Mouse (Mus musculus): ENCODE measurements around the gene Foxn3. TPM values are rescaled to one million over a fixed set of nuclear protein-coding genes. Genes with fewer than 3 reads are reported as not detected.

The Foxn3 gene
- total and polyA plus RNA-seq, 3 experiments, result 9.7 to 26.8 (median 11.0) TPM

DNA sequence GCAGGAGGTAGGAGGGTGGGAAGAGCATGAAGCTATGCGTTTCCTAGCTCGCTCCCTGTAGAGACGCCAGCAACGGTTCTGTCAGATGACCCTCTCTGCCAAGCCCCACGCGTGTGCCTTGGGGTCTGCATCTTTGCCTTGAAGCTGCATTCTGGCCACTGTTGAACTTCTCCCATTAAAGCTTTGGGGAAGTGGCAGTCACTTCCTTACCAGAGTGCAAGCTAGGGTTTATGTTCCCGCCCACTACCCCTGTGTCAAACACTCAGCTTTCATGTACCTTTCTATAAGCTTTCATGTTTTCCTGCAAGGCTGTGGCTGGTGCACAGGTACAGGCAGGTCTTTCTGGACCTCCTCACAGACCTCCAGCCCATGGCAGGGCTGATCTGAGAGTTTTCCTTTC, 409.2 kb downstream of the Foxn3 start:
- no peak overlapping the region for H3K4me2 ChIP-seq (ENCODE audit: insufficient read depth, low read depth, poor library complexity, severe bottlenecking)
- H3K4me1 ChIP-seq (ENCODE audit: control insufficient read depth in 1 of 2, insufficient read depth in 2 of 2), result no peaks in the 10 kb centered on the region
- DNase-seq (ENCODE audit: extremely low read depth), result no peak
- in situ Hi-C loops (cut with MboI; ENCODE audit: low pct_ligation_motif_present, low pct_unique_long_range_greater_than_20kb, low sequenced_read_pairs) (loop anchor here (10.0 kb wide), 1 partner anchor 69 kb away; no protein-coding TSS in a partner anchor), dilution Hi-C loops (cut with MboI; ENCODE audit: extremely low pct_ligation_motif_present, extremely low pct_unique_long_range_greater_than_20kb, low sequenced_read_pairs) (no loop called here)
- no peak overlapping the region for H3K4me3 ChIP-seq (replicated peaks in 1 of 3; ENCODE audit: low read depth in 2 of 3, low read length in 2 of 3, poor library complexity in 1 of 3)
- H3K36me3 ChIP-seq (replicated peaks in 1 of 2; ENCODE audit: control insufficient read depth in 1 of 2, insufficient read depth in 1 of 2, low read length in 1 of 2), result no peaks in the 10 kb centered on the region
- no peak overlapping the region for H3K27ac ChIP-seq (ENCODE audit: insufficient read depth, low read depth)
- no peaks in the 10 kb centered on the region for H3K79me2 ChIP-seq (replicated peaks; ENCODE audit: control insufficient read depth, extremely low read depth, insufficient read depth, poor library complexity, severe bottlenecking)
- H3K27me3 ChIP-seq (replicated peaks), result no peaks in the 10 kb centered on the region
- no peak for TF ChIP-seq BHLHE40 (IDR thresholded peaks at IDR 0.05; ENCODE audit: low read depth, low read length)
- no peak for TF ChIP-seq MAZ (IDR thresholded peaks at IDR 0.05; ENCODE audit: low read depth, low read length)
- TF ChIP-seq PAX5 (IDR thresholded peaks at IDR 0.05; ENCODE audit: low read length), result no peak
- TF ChIP-seq E2F4 (IDR thresholded peaks at IDR 0.05; ENCODE audit: insufficient replicate concordance, low read depth, low read length), result no peak
- no peak for TF ChIP-seq USF1 (IDR thresholded peaks at IDR 0.05; ENCODE audit: low read depth, low read length)
- no peak overlapping the region for H3K9ac ChIP-seq (ENCODE audit: insufficient read depth, low read depth)
- peaks cover 16% of the 10 kb centered on the region for H3K9me3 ChIP-seq (replicated peaks; ENCODE audit: low read length)

GRCm38 (mm10) chr12:99153664-99154063, 409.7 kb downstream of the Foxn3 start:
- Histone ChIP-seq H3K4me2 (ENCODE audit: insufficient read depth, low read depth, poor library complexity, severe bottlenecking) (no peak overlapping the region), H3K4me3 (replicated peaks in 1 of 3; ENCODE audit: low read depth in 2 of 3, low read length in 2 of 3, poor library complexity in 1 of 3) (no peak overlapping the region), H3K79me2 (replicated peaks; ENCODE audit: control insufficient read depth, extremely low read depth, insufficient read depth, poor library complexity, severe bottlenecking) (no peaks in the 10 kb centered on the region), H3K27me3 (replicated peaks) (no peaks in the 10 kb centered on the region), H3K4me1 (ENCODE audit: control insufficient read depth in 1 of 2, insufficient read depth in 2 of 2) (no peaks in the 10 kb centered on the region), H3K36me3 (replicated peaks in 1 of 2; ENCODE audit: control insufficient read depth in 1 of 2, insufficient read depth in 1 of 2, low read length in 1 of 2) (no peaks in the 10 kb centered on the region), H3K9ac (ENCODE audit: insufficient read depth, low read depth) (no peak overlapping the region), H3K27ac (ENCODE audit: insufficient read depth, low read depth) (no peak overlapping the region), H3K9me3 (replicated peaks; ENCODE audit: low read length) (peaks cover 16% of the 10 kb centered on the region)
- dilution Hi-C loops (cut with MboI; ENCODE audit: extremely low pct_ligation_motif_present, extremely low pct_unique_long_range_greater_than_20kb, low sequenced_read_pairs) (no loop called here), in situ Hi-C loops (cut with MboI; ENCODE audit: low pct_ligation_motif_present, low pct_unique_long_range_greater_than_20kb, low sequenced_read_pairs) (loop anchor here (10.0 kb wide), 1 partner anchor 69 kb away; no protein-coding TSS in a partner anchor)
- TF ChIP-seq POLR2A (IDR thresholded peaks at IDR 0.05; ENCODE audit: low read depth, low read length) (no peak), POLR2AphosphoS2 (IDR thresholded peaks at IDR 0.05; ENCODE audit: low read depth, low read length) (no peak), CTCF (conservative IDR thresholded peaks at IDR 0.05 in 1 of 2, IDR thresholded peaks at IDR 0.05 in 1 of 2; ENCODE audit: low read depth in 2 of 2, low read length in 2 of 2) (no peak), RAD21 (IDR thresholded peaks at IDR 0.05; ENCODE audit: low read depth, low read length) (no peak), MAZ (IDR thresholded peaks at IDR 0.05; ENCODE audit: low read depth, low read length) (no peak), TBP (conservative IDR thresholded peaks at IDR 0.05; ENCODE audit: low read depth, low read length) (no peak), USF2 (conservative IDR thresholded peaks at IDR 0.05; ENCODE audit: low read depth, low read length) (no peak), MYC (IDR thresholded peaks at IDR 0.05; ENCODE audit: low read depth, low read length) (no peak), ZMIZ1 (IDR thresholded peaks at IDR 0.05; ENCODE audit: low read depth, low read length) (no peak), RCOR1 (conservative IDR thresholded peaks at IDR 0.05; ENCODE audit: low read depth, low read length) (no peak), SMC3 (IDR thresholded peaks at IDR 0.05; ENCODE audit: low read depth, low read length) (no peak), TCF12 (IDR thresholded peaks at IDR 0.05; ENCODE audit: low read depth, low read length) (no peak)
- no peak for DNase-seq (ENCODE audit: extremely low read depth)

Data from CH12.LX (cell line).